Mouse (Mus musculus): ENCODE measurements at regions not wholly inside any gene's neighbourhood (a gene's known extent, or its start where the extent isn't known, plus 50 kb on each side); places are given as distances from the start of the nearest gene placed in this dataset.

DNA sequence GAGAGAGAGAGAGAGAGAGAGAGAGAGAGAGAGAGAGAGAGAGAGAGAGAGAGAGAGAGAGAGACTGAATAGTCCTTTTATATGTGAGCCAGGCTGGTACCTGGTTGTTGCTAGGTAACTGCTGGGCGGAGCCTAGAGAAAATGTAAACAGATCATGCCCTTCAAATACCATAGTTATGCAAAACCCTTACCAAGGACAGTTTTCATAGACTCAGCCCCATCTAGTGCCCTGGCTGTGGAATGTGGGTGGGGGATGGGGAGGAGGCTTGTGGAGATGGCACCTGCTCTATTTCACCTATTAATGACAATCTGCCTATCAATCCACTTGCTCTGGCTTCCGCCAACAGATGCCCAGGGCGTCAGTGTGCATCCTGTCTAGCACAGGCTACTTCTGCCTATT lies 327.6 kb downstream of the Pmp22 start:
- H3K4me3 ChIP-seq (ENCODE audit: insufficient read depth in 1 of 2, low read depth in 1 of 2, low read length in 2 of 2, poor library complexity in 1 of 2, severe bottlenecking in 1 of 2) = no peak overlapping the region
- H3K9ac ChIP-seq (ENCODE audit: insufficient read depth, low read depth, low read length, poor library complexity, severe bottlenecking) = no peak overlapping the region
- H3K9me3 ChIP-seq (ENCODE audit: control insufficient read depth, insufficient read depth, low read depth, low read length) = no peaks in the 10 kb centered on the region
- TF ChIP-seq CHD2 (IDR thresholded peaks at IDR 0.05; ENCODE audit: low read depth, low read length) (peak; percentile 72), HCFC1 (IDR thresholded peaks at IDR 0.05; ENCODE audit: borderline replicate concordance, insufficient read depth, low read length) (no peak)
- H3K36me3 ChIP-seq (ENCODE audit: control insufficient read depth, insufficient read depth, low read length, poor library complexity, severe bottlenecking) = no peaks in the 10 kb centered on the region
- in situ Hi-C loops (cut with MboI; ENCODE audit: low sequenced_read_pairs in 2 of 2, unreplicated experiment in 2 of 2) = no loop called here
- peak; percentile 73 for DNase-seq (ENCODE audit: low read depth, low spot score)
- peaks cover 6 to 11% of the 10 kb centered on the region in 2 experiments; a peak in 3 of 4 replicates for H3K4me1 ChIP-seq (ENCODE audit: control insufficient read depth in 2 of 2, insufficient read depth in 2 of 2, low read length in 2 of 2, poor library complexity in 1 of 2)
- no peak overlapping the region; the same call in 1 of the 2 replicates for H3K27ac ChIP-seq (ENCODE audit: insufficient read depth, low read depth, low read length, poor library complexity, severe bottlenecking)

DNA sequence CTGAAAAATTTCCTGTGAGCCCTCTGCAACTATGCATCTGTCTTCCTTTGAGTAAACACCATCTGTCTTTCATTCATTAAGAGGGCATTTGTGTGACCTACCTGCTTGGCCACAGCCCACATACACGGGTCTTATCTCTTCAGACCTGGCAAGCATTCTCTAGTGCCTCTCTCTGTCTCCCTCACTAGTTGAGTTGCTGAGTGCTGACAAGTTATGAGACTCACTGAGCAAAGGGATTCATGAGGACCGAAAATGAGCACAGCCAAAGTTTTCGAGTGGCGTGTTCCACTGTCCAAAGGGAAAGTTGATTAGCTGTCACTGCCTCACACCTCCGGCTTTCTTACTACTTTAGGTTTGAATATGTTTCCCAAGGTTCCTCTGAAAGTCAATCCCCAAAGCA lies 328.5 kb downstream of the Pmp22 start:
- Histone ChIP-seq H3K4me1 (ENCODE audit: control insufficient read depth in 2 of 2, insufficient read depth in 2 of 2, low read length in 2 of 2, poor library complexity in 1 of 2) (peaks cover 6 to 11% of the 10 kb centered on the region in 2 experiments; a peak in 3 of 4 replicates), H3K27ac (ENCODE audit: insufficient read depth, low read depth, low read length, poor library complexity, severe bottlenecking) (no peak overlapping the region), H3K9ac (ENCODE audit: insufficient read depth, low read depth, low read length, poor library complexity, severe bottlenecking) (no peak overlapping the region), H3K4me3 (ENCODE audit: insufficient read depth in 1 of 2, low read depth in 1 of 2, low read length in 2 of 2, poor library complexity in 1 of 2, severe bottlenecking in 1 of 2) (no peak overlapping the region), H3K36me3 (ENCODE audit: control insufficient read depth, insufficient read depth, low read length, poor library complexity, severe bottlenecking) (no peaks in the 10 kb centered on the region), H3K9me3 (ENCODE audit: control insufficient read depth, insufficient read depth, low read depth, low read length) (no peaks in the 10 kb centered on the region)
- DNase-seq (ENCODE audit: low read depth, low spot score) = no peak
- in situ Hi-C loops (cut with MboI; ENCODE audit: low sequenced_read_pairs in 2 of 2, unreplicated experiment in 2 of 2) = no loop called here
- TF ChIP-seq CHD2 (IDR thresholded peaks at IDR 0.05; ENCODE audit: low read depth, low read length) (no peak), MAFK (IDR thresholded peaks at IDR 0.05; ENCODE audit: insufficient read depth, low read depth, low read length) (no peak), HCFC1 (IDR thresholded peaks at IDR 0.05; ENCODE audit: borderline replicate concordance, insufficient read depth, low read length) (no peak), ZNF384 (IDR thresholded peaks at IDR 0.05; ENCODE audit: low read depth, low read length) (no peak), ZC3H11A (IDR thresholded peaks at IDR 0.05; ENCODE audit: borderline replicate concordance, low read depth, low read length) (no peak)

DNA sequence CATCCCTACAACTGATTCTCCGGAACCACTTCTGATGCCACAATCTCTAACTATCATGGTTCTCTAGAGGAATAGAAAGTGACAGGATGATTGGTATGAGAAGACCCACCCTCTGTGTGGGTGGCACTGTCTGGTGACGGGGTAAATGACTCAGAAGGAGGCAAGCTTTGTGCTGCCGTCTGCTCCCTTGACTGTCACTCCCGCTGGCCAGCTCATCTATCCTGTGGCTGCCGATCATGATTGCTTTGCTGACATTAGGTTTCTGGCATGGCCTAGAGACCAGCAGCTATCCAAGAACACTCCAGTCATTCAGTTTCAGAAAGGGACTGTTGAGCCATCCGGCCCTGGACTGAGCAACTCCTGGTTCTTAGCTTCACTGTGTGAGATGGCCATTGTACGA lies 331.4 kb downstream of the Pmp22 start:
- no peak overlapping the region for H3K4me3 ChIP-seq (ENCODE audit: insufficient read depth in 1 of 2, low read depth in 1 of 2, low read length in 2 of 2, poor library complexity in 1 of 2, severe bottlenecking in 1 of 2)
- no peak overlapping the region for H3K9ac ChIP-seq (ENCODE audit: insufficient read depth, low read depth, low read length, poor library complexity, severe bottlenecking)
- no peaks in the 10 kb centered on the region for H3K9me3 ChIP-seq (ENCODE audit: control insufficient read depth, insufficient read depth, low read depth, low read length)
- H3K27ac ChIP-seq (ENCODE audit: insufficient read depth, low read depth, low read length, poor library complexity, severe bottlenecking) = no peak overlapping the region
- no peaks in the 10 kb centered on the region for H3K36me3 ChIP-seq (ENCODE audit: control insufficient read depth, insufficient read depth, low read length, poor library complexity, severe bottlenecking)
- no peak for DNase-seq (ENCODE audit: low read depth, low spot score)
- TF ChIP-seq MAFK (IDR thresholded peaks at IDR 0.05; ENCODE audit: insufficient read depth, low read depth, low read length) (no peak), HCFC1 (IDR thresholded peaks at IDR 0.05; ENCODE audit: borderline replicate concordance, insufficient read depth, low read length) (no peak), CHD2 (IDR thresholded peaks at IDR 0.05; ENCODE audit: low read depth, low read length) (no peak), ZNF384 (IDR thresholded peaks at IDR 0.05; ENCODE audit: low read depth, low read length) (no peak), ZC3H11A (IDR thresholded peaks at IDR 0.05; ENCODE audit: borderline replicate concordance, low read depth, low read length) (no peak)
- in situ Hi-C loops (cut with MboI; ENCODE audit: low sequenced_read_pairs in 2 of 2, unreplicated experiment in 2 of 2) = no loop called here
- H3K4me1 ChIP-seq (ENCODE audit: control insufficient read depth in 2 of 2, insufficient read depth in 2 of 2, low read length in 2 of 2, poor library complexity in 1 of 2) = peaks cover 0 to 9% of the 10 kb centered on the region in 2 experiments; a peak in 2 of 4 replicates

DNA sequence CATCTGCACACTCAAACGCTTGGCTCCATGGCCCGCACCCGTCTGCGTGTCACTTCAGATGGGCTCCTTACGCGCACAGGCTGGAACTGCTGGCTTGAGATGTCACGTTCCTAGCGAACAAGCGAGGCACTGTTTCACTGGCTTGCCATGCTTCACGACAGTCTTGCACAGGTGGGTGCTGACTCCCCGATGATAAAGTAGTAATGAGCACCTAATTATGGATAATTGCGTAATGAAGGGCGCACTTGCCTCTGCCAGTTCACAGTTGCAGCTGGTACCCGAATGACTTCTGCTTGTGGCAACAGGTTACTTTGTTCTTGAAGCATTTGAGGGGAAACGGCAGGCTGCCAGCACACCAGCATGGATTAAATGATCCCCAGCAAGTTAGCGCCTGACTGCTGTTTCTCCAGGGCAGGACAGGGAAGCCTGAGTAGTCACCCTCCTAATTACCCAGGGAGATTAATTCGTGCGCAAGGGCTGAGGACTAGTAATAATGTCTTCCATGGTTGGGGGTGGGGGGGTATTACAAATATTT lies 335.1 kb downstream of the Pmp22 start:
- no peak for DNase-seq (ENCODE audit: low read depth, low spot score)
- in situ Hi-C loops (cut with MboI; ENCODE audit: low sequenced_read_pairs in 2 of 2, unreplicated experiment in 2 of 2) = no loop called here
- Histone ChIP-seq H3K9me3 (ENCODE audit: control insufficient read depth, insufficient read depth, low read depth, low read length) (no peaks in the 10 kb centered on the region), H3K4me3 (ENCODE audit: insufficient read depth in 1 of 2, low read depth in 1 of 2, low read length in 2 of 2, poor library complexity in 1 of 2, severe bottlenecking in 1 of 2) (no peak overlapping the region), H3K9ac (ENCODE audit: insufficient read depth, low read depth, low read length, poor library complexity, severe bottlenecking) (no peak overlapping the region), H3K27ac (ENCODE audit: insufficient read depth, low read depth, low read length, poor library complexity, severe bottlenecking) (no peak overlapping the region), H3K4me1 (ENCODE audit: control insufficient read depth in 2 of 2, insufficient read depth in 2 of 2, low read length in 2 of 2, poor library complexity in 1 of 2) (peaks cover 0 to 3% of the 10 kb centered on the region in 2 experiments; a peak in 1 of 4 replicates), H3K36me3 (ENCODE audit: control insufficient read depth, insufficient read depth, low read length, poor library complexity, severe bottlenecking) (no peaks in the 10 kb centered on the region)
- TF ChIP-seq MAFK (IDR thresholded peaks at IDR 0.05; ENCODE audit: insufficient read depth, low read depth, low read length) = no peak
- TF ChIP-seq ZNF384 (IDR thresholded peaks at IDR 0.05; ENCODE audit: low read depth, low read length) = no peak
- TF ChIP-seq ZC3H11A (IDR thresholded peaks at IDR 0.05; ENCODE audit: borderline replicate concordance, low read depth, low read length) = no peak
- TF ChIP-seq CHD2 (IDR thresholded peaks at IDR 0.05; ENCODE audit: low read depth, low read length) = no peak
- no peak for TF ChIP-seq HCFC1 (IDR thresholded peaks at IDR 0.05; ENCODE audit: borderline replicate concordance, insufficient read depth, low read length)

DNA sequence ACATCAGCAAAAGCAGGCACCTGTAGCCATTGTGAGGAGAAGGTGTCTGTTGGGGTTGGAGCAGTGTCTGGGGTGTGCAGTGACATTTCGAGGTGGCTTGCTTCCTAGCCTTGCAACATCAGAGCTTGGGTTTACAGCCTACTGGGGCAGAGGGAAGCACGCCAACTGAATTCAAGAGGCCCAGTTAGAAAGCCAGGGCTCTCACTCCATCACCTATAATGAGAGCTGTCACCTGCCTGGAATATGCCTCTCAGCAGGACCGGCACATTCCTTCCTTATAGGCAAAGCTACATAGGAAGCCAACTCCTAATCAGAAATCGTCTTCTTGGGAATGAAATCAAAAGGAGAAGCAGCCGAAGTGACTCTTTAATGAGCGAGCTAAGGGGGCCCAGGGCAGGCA lies 337.2 kb downstream of the Pmp22 start:
- no peak overlapping the region for H3K27ac ChIP-seq (ENCODE audit: insufficient read depth, low read depth, low read length, poor library complexity, severe bottlenecking)
- H3K9me3 ChIP-seq (ENCODE audit: control insufficient read depth, insufficient read depth, low read depth, low read length) = no peaks in the 10 kb centered on the region
- H3K4me3 ChIP-seq (ENCODE audit: insufficient read depth in 1 of 2, low read depth in 1 of 2, low read length in 2 of 2, poor library complexity in 1 of 2, severe bottlenecking in 1 of 2) = no peak overlapping the region
- TF ChIP-seq ZNF384 (IDR thresholded peaks at IDR 0.05; ENCODE audit: low read depth, low read length) (no peak), ZC3H11A (IDR thresholded peaks at IDR 0.05; ENCODE audit: borderline replicate concordance, low read depth, low read length) (no peak), CHD2 (IDR thresholded peaks at IDR 0.05; ENCODE audit: low read depth, low read length) (no peak), HCFC1 (IDR thresholded peaks at IDR 0.05; ENCODE audit: borderline replicate concordance, insufficient read depth, low read length) (no peak), MAFK (IDR thresholded peaks at IDR 0.05; ENCODE audit: insufficient read depth, low read depth, low read length) (no peak)
- no peak for DNase-seq (ENCODE audit: low read depth, low spot score)
- peaks cover 0 to 3% of the 10 kb centered on the region in 2 experiments; a peak in 1 of 4 replicates for H3K4me1 ChIP-seq (ENCODE audit: control insufficient read depth in 2 of 2, insufficient read depth in 2 of 2, low read length in 2 of 2, poor library complexity in 1 of 2)
- no peak overlapping the region for H3K9ac ChIP-seq (ENCODE audit: insufficient read depth, low read depth, low read length, poor library complexity, severe bottlenecking)
- in situ Hi-C loops (cut with MboI; ENCODE audit: low sequenced_read_pairs in 2 of 2, unreplicated experiment in 2 of 2) = no loop called here
- no peaks in the 10 kb centered on the region for H3K36me3 ChIP-seq (ENCODE audit: control insufficient read depth, insufficient read depth, low read length, poor library complexity, severe bottlenecking)

All from ES-E14 (cell line).